Mouse (Mus musculus): Measurements from ENCODE around the gene Glud1.

DNA sequence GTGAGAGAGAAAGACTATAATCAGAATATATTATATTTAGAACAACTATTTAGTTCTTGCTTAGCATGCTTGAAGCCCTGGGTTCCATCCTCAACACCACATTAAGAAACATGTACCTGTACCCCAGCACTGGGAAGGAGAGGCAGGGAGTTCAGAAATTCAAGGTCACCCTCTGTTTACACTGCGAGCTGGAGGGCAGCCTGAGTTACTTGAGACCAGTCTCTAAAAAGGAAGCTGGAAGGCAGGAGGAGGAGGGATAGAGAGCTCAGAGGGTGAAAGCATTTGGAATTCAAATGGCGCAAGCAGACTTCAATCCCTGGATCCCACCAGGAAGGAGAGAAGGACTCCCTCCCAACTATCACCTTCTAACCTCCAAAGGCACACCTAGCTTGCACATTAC is 12.9 kb upstream of the Glud1 start:
- TF ChIP-seq CTCF (IDR thresholded peaks at IDR 0.05; ENCODE audit: borderline replicate concordance, control insufficient read depth, extremely low read depth, insufficient read depth, low read length, poor library complexity) (no peak), POLR2A (IDR thresholded peaks at IDR 0.05; ENCODE audit: control insufficient read depth, extremely low read depth, insufficient read depth, low read length, poor library complexity) (no peak)
